Mouse (Mus musculus): ENCODE measurements at regions not wholly inside any gene's neighbourhood (a gene's known extent, or its start where the extent isn't known, plus 50 kb on each side); places are given as distances from the start of the nearest gene placed in this dataset.

DNA sequence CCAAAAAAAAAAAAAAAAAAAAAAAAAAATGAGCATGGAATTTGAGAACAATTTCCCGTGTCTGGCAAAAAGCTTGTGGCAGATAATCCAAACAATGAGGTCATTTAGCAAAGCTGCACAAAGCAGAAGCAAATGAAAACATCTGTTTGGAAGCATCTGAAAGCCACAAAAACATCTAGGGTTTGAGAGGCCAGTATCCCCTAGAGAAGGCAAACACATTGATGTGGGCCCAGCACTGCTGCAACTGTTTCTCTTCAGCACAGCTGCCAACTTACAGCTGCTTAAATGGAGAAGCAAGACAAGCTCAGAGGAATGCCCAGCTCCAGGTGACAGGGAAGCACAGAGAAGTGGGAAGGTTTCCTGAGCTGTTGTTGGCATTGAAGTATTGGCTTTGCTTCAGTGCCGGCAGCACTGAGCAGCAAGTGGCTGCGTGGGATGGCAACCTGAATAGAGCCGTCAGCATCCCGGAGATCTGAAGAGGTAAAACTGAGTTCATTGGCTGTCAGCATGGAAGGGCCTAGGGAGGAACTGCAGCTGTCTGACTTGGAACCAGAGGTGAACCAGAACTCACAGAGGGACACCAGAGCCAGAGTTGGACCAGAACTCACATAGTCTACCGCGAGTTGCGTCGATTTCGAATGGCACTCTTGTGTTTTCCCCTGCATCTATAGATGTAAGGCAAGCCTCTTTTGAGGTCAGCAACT is 193.8 kb upstream of the Gm17728 start:
- no peak for TF ChIP-seq CTCF (IDR thresholded peaks at IDR 0.05; ENCODE audit: low read depth)
- TF ChIP-seq EP300 (IDR thresholded peaks at IDR 0.05; ENCODE audit: low read depth), result no peak
